Mouse (Mus musculus): Measurements from ENCODE around the gene 4930550C14Rik. TPM values are rescaled to one million over a fixed set of nuclear protein-coding genes. Genes with fewer than 3 reads are reported as not detected.

Gene 4930550C14Rik
- polyA plus RNA-seq, 1 experiment from 2014 or later: 0.25 TPM

- H3K4me3 ChIP-seq: no peak overlapping the region
- H3K36me3 ChIP-seq: no peaks in the 10 kb centered on the region
- peaks cover 15% of the 10 kb centered on the region for H3K4me1 ChIP-seq (replicated peaks)
- DNase-seq (ENCODE audit: low spot score): no peak
- no peaks in the 10 kb centered on the region for H3K27me3 ChIP-seq (ENCODE audit: insufficient read depth, poor library complexity, severe bottlenecking)
- no peaks in the 10 kb centered on the region for H3K9me3 ChIP-seq
- H3K27ac ChIP-seq: no peak overlapping the region
- 71% methylated on average over 2 of the region's 2 CpGs for WGBS
These were observed 14.7 kb upstream of the 4930550C14Rik start for GRCm38 (mm10) chr9:53387431-53387830.

GRCm38 (mm10) chr9:53389109-53389508 is 13.0 kb upstream of the 4930550C14Rik start:
- peaks cover 11% of the 10 kb centered on the region for H3K4me1 ChIP-seq (replicated peaks)
- no peaks in the 10 kb centered on the region for H3K27me3 ChIP-seq (ENCODE audit: insufficient read depth, poor library complexity, severe bottlenecking)
- no peak for DNase-seq (ENCODE audit: low spot score)
- no peaks in the 10 kb centered on the region for H3K36me3 ChIP-seq
- 83% methylated on average over 3 of the region's 3 CpGs for WGBS
- no peaks in the 10 kb centered on the region for H3K9me3 ChIP-seq
- no peak overlapping the region for H3K4me3 ChIP-seq
- H3K27ac ChIP-seq: no peak overlapping the region

- no peak overlapping the region for H3K27ac ChIP-seq
- H3K4me3 ChIP-seq: no peak overlapping the region
- peaks cover under 1% of the 10 kb centered on the region for H3K4me1 ChIP-seq (replicated peaks)
- no peaks in the 10 kb centered on the region for H3K36me3 ChIP-seq
- WGBS: 83% methylated on average over 7 of the region's 7 CpGs
- no peaks in the 10 kb centered on the region for H3K27me3 ChIP-seq (ENCODE audit: insufficient read depth, poor library complexity, severe bottlenecking)
- DNase-seq (ENCODE audit: low spot score): no peak
- no peaks in the 10 kb centered on the region for H3K9me3 ChIP-seq
These were observed 12.0 kb upstream of the 4930550C14Rik start for GRCm38 (mm10) chr9:53390136-53390535.

GRCm38 (mm10) chr9:53397685-53398387 is 4.3 kb upstream of the 4930550C14Rik start:
- H3K27me3 ChIP-seq (ENCODE audit: insufficient read depth, poor library complexity, severe bottlenecking): no peaks in the 10 kb centered on the region
- WGBS: 82% methylated on average over 13 of the region's 13 CpGs
- DNase-seq (ENCODE audit: low spot score): no peak
- peaks cover 7% of the 10 kb centered on the region; the same call in 1 of the 2 replicates for H3K4me1 ChIP-seq (replicated peaks)
- no peaks in the 10 kb centered on the region for H3K36me3 ChIP-seq
- no peaks in the 10 kb centered on the region for H3K9me3 ChIP-seq
- no peak overlapping the region for H3K4me3 ChIP-seq
- H3K27ac ChIP-seq: 0 out of 2 replicates have a peak overlapping the region, but pooled peaks have one; percentile 23

- peak; percentile 58 for DNase-seq (ENCODE audit: low spot score)
- Histone ChIP-seq H3K4me3 (no peak overlapping the region), H3K27ac (no peak overlapping the region), H3K27me3 (ENCODE audit: insufficient read depth, poor library complexity, severe bottlenecking) (no peaks in the 10 kb centered on the region), H3K36me3 (no peaks in the 10 kb centered on the region), H3K4me1 (replicated peaks) (peaks cover 7% of the 10 kb centered on the region; the same call in 1 of the 2 replicates), H3K9me3 (no peaks in the 10 kb centered on the region)
- 10% methylated on average over 5 of the region's 5 CpGs for WGBS
These were observed 3.8 kb upstream of the 4930550C14Rik start for GRCm38 (mm10) chr9:53398388-53398700.

- 96% methylated on average over 8 of the region's 8 CpGs for WGBS
- Histone ChIP-seq H3K27me3 (ENCODE audit: insufficient read depth, poor library complexity, severe bottlenecking) (no peaks in the 10 kb centered on the region), H3K27ac (no peak overlapping the region), H3K9me3 (no peaks in the 10 kb centered on the region), H3K36me3 (no peaks in the 10 kb centered on the region), H3K4me3 (no peak overlapping the region), H3K4me1 (replicated peaks) (peaks cover 9% of the 10 kb centered on the region)
- no peak for DNase-seq (ENCODE audit: low spot score)
These were observed 2.6 kb upstream of the 4930550C14Rik start for GRCm38 (mm10) chr9:53399537-53399936.

- Histone ChIP-seq H3K4me1 (replicated peaks) (peaks cover 20% of the 10 kb centered on the region), H3K36me3 (no peaks in the 10 kb centered on the region), H3K4me3 (no peak overlapping the region), H3K27ac (no peak overlapping the region), H3K9me3 (no peaks in the 10 kb centered on the region), H3K27me3 (ENCODE audit: insufficient read depth, poor library complexity, severe bottlenecking) (no peaks in the 10 kb centered on the region)
- no peak for DNase-seq (ENCODE audit: low spot score)
- 95% methylated on average over 4 of the region's 4 CpGs for WGBS
These were observed 1.4 kb upstream of the 4930550C14Rik start for GRCm38 (mm10) chr9:53400696-53401095.

GRCm38 (mm10) chr9:53401146-53401545 is 979 bp upstream of the 4930550C14Rik start:
- peaks cover 22% of the 10 kb centered on the region for H3K4me1 ChIP-seq (replicated peaks)
- no peak overlapping the region for H3K4me3 ChIP-seq
- H3K27ac ChIP-seq: no peak overlapping the region
- H3K27me3 ChIP-seq (ENCODE audit: insufficient read depth, poor library complexity, severe bottlenecking): no peaks in the 10 kb centered on the region
- no peaks in the 10 kb centered on the region for H3K36me3 ChIP-seq
- H3K9me3 ChIP-seq: no peaks in the 10 kb centered on the region
- WGBS: 85% methylated on average over 8 of the region's 8 CpGs
- no peak for DNase-seq (ENCODE audit: low spot score)

GRCm38 (mm10) chr9:53402991-53403390 is 866 bp downstream of the 4930550C14Rik start:
- WGBS: 85% methylated on average over 8 of the region's 8 CpGs
- Histone ChIP-seq H3K36me3 (no peaks in the 10 kb centered on the region), H3K27me3 (ENCODE audit: insufficient read depth, poor library complexity, severe bottlenecking) (no peaks in the 10 kb centered on the region), H3K4me1 (replicated peaks) (peaks cover 22% of the 10 kb centered on the region), H3K4me3 (no peak overlapping the region), H3K9me3 (no peaks in the 10 kb centered on the region), H3K27ac (0 out of 2 replicates have a peak overlapping the region, but pooled peaks have one; percentile 56)
- no peak for DNase-seq (ENCODE audit: low spot score)

- no peaks in the 10 kb centered on the region for H3K27me3 ChIP-seq (ENCODE audit: insufficient read depth, poor library complexity, severe bottlenecking)
- H3K36me3 ChIP-seq: no peaks in the 10 kb centered on the region
- no peaks in the 10 kb centered on the region for H3K9me3 ChIP-seq
- H3K4me3 ChIP-seq: 0 out of 2 replicates have a peak overlapping the region, but pooled peaks have one; percentile 53
- H3K27ac ChIP-seq: peak overlapping the region; percentile 90
- DNase-seq (ENCODE audit: low spot score): no peak
- WGBS: 82% methylated on average over 6 of the region's 6 CpGs
- H3K4me1 ChIP-seq (replicated peaks): peaks cover 22% of the 10 kb centered on the region
These were observed 2.1 kb downstream of the 4930550C14Rik start for GRCm38 (mm10) chr9:53404050-53404752.

GRCm38 (mm10) chr9:53404753-53405722 is 2.9 kb downstream of the 4930550C14Rik start:
- H3K9me3 ChIP-seq: no peaks in the 10 kb centered on the region
- no peaks in the 10 kb centered on the region for H3K27me3 ChIP-seq (ENCODE audit: insufficient read depth, poor library complexity, severe bottlenecking)
- H3K27ac ChIP-seq: peak overlapping the region; percentile 90
- H3K4me3 ChIP-seq: peak overlapping the region; percentile 53
- WGBS: 28% methylated on average over 21 of the region's 21 CpGs
- peaks cover 22% of the 10 kb centered on the region for H3K4me1 ChIP-seq (replicated peaks)
- no peaks in the 10 kb centered on the region for H3K36me3 ChIP-seq
- peak; percentile 88 for DNase-seq (ENCODE audit: low spot score)

GRCm38 (mm10) chr9:53408548-53408947 is 6.4 kb downstream of the 4930550C14Rik start:
- no peak for DNase-seq (ENCODE audit: low spot score)
- Histone ChIP-seq H3K36me3 (no peaks in the 10 kb centered on the region), H3K27me3 (ENCODE audit: insufficient read depth, poor library complexity, severe bottlenecking) (no peaks in the 10 kb centered on the region), H3K4me1 (replicated peaks) (peaks cover 15% of the 10 kb centered on the region), H3K27ac (no peak overlapping the region), H3K4me3 (no peak overlapping the region), H3K9me3 (no peaks in the 10 kb centered on the region)
- WGBS: 88% methylated on average over 4 of the region's 4 CpGs
